Mouse (Mus musculus): ENCODE results near the gene Ly6g6d.

GRCm38 (mm10) chr17:35102299-35102698, 24.4 kb upstream of the Ly6g6d start:
- TF ChIP-seq POLR2A (IDR thresholded peaks at IDR 0.05; ENCODE audit: borderline replicate concordance, extremely low read depth, insufficient read depth, insufficient read length, poor library complexity, severe bottlenecking) (no peak), CTCF (IDR thresholded peaks at IDR 0.05; ENCODE audit: borderline replicate concordance, extremely low read depth, insufficient read depth, insufficient read length) (no peak)

All from brain, embryonic 14.5 days (tissue).